Mouse (Mus musculus) limb, embryonic 12.5 days (tissue): ENCODE data around the gene Cnga1. TPM values are rescaled to one million over a fixed set of nuclear protein-coding genes. Genes with fewer than 3 reads are reported as not detected.
"Not testable (repeated sequence)": the region's sequence is repeated elsewhere in the genome, so short reads cannot be mapped to it uniquely, and the experiment has no call there.

Experiments
- ATAC-seq: fragments of 200-750 bp; cut with Nextera tagmentation; 2 replicates; pipeline ENCODE4 v1.8.0; 2017; ENCODE audit warnings: low read depth, moderate TSS enrichment; ENCODE audit not compliant: insufficient number of reproducible peaks, insufficient read depth, low FRiP score, low TSS enrichment
- H3K27ac ChIP-seq: fragments of 300-500 bp; sonication (generic); 2 replicates; pipeline ENCODE4 v1.5.1; 2016; ENCODE audit warnings: mild to moderate bottlenecking, moderate library complexity
- H3K27me3 ChIP-seq: fragments of 300-500 bp; sonication (generic); 2 replicates; pipeline ENCODE4 v1.6.1; 2016; ENCODE audit warnings: mild to moderate bottlenecking, moderate library complexity
- H3K36me3 ChIP-seq: fragments of 300-500 bp; sonication (generic); 2 replicates; pipeline ENCODE4 v1.6.1; 2016; ENCODE audit warnings: mild to moderate bottlenecking, moderate library complexity
- H3K4me1 ChIP-seq: fragments of 300-500 bp; sonication (generic); replicated peaks from 2 replicates; pipeline ENCODE4 v1.6.1; 2016
- H3K4me2 ChIP-seq: fragments of 300-500 bp; sonication (generic); 2 replicates; pipeline ENCODE4 v1.6.1; 2016; ENCODE audit warnings: mild to moderate bottlenecking, moderate library complexity
- H3K4me3 ChIP-seq: fragments of 300-500 bp; sonication (generic); replicated peaks from 2 replicates; pipeline ENCODE4 v1.5.1; 2016; ENCODE audit warnings: mild to moderate bottlenecking
- H3K9ac ChIP-seq: fragments of 300-500 bp; sonication (generic); replicated peaks from 2 replicates; pipeline ENCODE4 v1.6.1; 2016; ENCODE audit warnings: mild to moderate bottlenecking, moderate library complexity
- H3K9me3 ChIP-seq: fragments of 300-500 bp; sonication (generic); 2 replicates; pipeline ENCODE4 v1.6.1; 2016; ENCODE audit warnings: mild to moderate bottlenecking, moderate library complexity
- WGBS: fragments of 180-500 bp; shearing (Covaris S2); methylation state at CpG from one replicate; pipeline ENCODE4 v1.1.7; 2016; 5-methylcytosine and 5-hydroxymethylcytosine counted together
- polyA plus RNA-seq: library from polyadenylated mRNA; unstranded; fragments of >200 nt; fragmentation: Nextera tagmentation; extraction: Ambion mirVana; gene quantifications from 2 replicates; pipeline ENCODE4 v1.2.1, GENCODE M21; 2016

Gene Cnga1
- polyA plus RNA-seq, 1 experiment from 2014 or later, result not detected

- ATAC-seq, result no peak
- Histone ChIP-seq H3K27ac (no peak overlapping the region), H3K4me2 (no peak overlapping the region), H3K9ac (no peak overlapping the region), H3K4me1 (no peaks in the 10 kb centered on the region), H3K4me3 (no peak overlapping the region), H3K9me3 (no peaks in the 10 kb centered on the region), H3K36me3 (no peaks in the 10 kb centered on the region), H3K27me3 (peaks cover 5% of the 10 kb centered on the region; the same call in 1 of the 2 replicates)
- 88% methylated on average over 1 of the region's 1 CpGs for WGBS
Measured at GRCm38 (mm10) chr5:72640072-72640471, 4.0 kb downstream of the Cnga1 start.

GRCm38 (mm10) chr5:72636576-72636975 lies 7.5 kb downstream of the Cnga1 start:
- Histone ChIP-seq H3K4me1 (no peaks in the 10 kb centered on the region), H3K4me2 (no peak overlapping the region), H3K4me3 (no peak overlapping the region), H3K9ac (no peak overlapping the region), H3K36me3 (no peaks in the 10 kb centered on the region), H3K27ac (no peak overlapping the region), H3K9me3 (no peaks in the 10 kb centered on the region), H3K27me3 (no peaks in the 10 kb centered on the region)
- 87% methylated on average over 3 of the region's 3 CpGs for WGBS
- no peak for ATAC-seq

GRCm38 (mm10) chr5:72636122-72636521 lies 8.0 kb downstream of the Cnga1 start:
- ATAC-seq, result no peak
- Histone ChIP-seq H3K9me3 (no peaks in the 10 kb centered on the region), H3K36me3 (no peaks in the 10 kb centered on the region), H3K9ac (no peak overlapping the region), H3K4me2 (no peak overlapping the region), H3K4me3 (no peak overlapping the region), H3K27ac (no peak overlapping the region), H3K4me1 (no peaks in the 10 kb centered on the region), H3K27me3 (no peaks in the 10 kb centered on the region)
- 35% methylated on average over 3 of the region's 3 CpGs for WGBS

- no peaks in the 10 kb centered on the region for H3K36me3 ChIP-seq
- WGBS, result 79% methylated on average over 9 of the region's 9 CpGs
- no peak overlapping the region for H3K9ac ChIP-seq
- H3K9me3 ChIP-seq, result no peaks in the 10 kb centered on the region
- H3K27me3 ChIP-seq, result no peaks in the 10 kb centered on the region
- no peak overlapping the region for H3K4me2 ChIP-seq
- H3K27ac ChIP-seq, result no peak overlapping the region
- no peak for ATAC-seq
- no peaks in the 10 kb centered on the region for H3K4me1 ChIP-seq
- no peak overlapping the region for H3K4me3 ChIP-seq
Measured at GRCm38 (mm10) chr5:72634791-72635271, 9.2 kb downstream of the Cnga1 start.

- no peaks in the 10 kb centered on the region for H3K36me3 ChIP-seq
- no peak overlapping the region for H3K27ac ChIP-seq
- no peaks in the 10 kb centered on the region for H3K4me1 ChIP-seq
- ATAC-seq, result no peak
- H3K9ac ChIP-seq, result no peak overlapping the region
- H3K9me3 ChIP-seq, result no peaks in the 10 kb centered on the region
- H3K4me2 ChIP-seq, result no peak overlapping the region
- H3K27me3 ChIP-seq, result no peaks in the 10 kb centered on the region
- 88% methylated on average over 6 of the region's 6 CpGs for WGBS
- no peak overlapping the region for H3K4me3 ChIP-seq
Measured at GRCm38 (mm10) chr5:72630026-72630425, 14.0 kb downstream of the Cnga1 start.

- Histone ChIP-seq H3K27me3 (no peaks in the 10 kb centered on the region), H3K4me3 (no peak overlapping the region), H3K36me3 (no peaks in the 10 kb centered on the region), H3K9ac (no peak overlapping the region), H3K27ac (no peak overlapping the region), H3K9me3 (no peaks in the 10 kb centered on the region), H3K4me2 (no peak overlapping the region), H3K4me1 (no peaks in the 10 kb centered on the region)
- 87% methylated on average over 1 of the region's 1 CpGs for WGBS
- no peak for ATAC-seq
Measured at GRCm38 (mm10) chr5:72621022-72621421, 23.1 kb downstream of the Cnga1 start.

- H3K36me3 ChIP-seq, result no peaks in the 10 kb centered on the region
- WGBS, result 85% methylated on average over 4 of the region's 4 CpGs
- no peak for ATAC-seq
Measured at GRCm38 (mm10) chr5:72617413-72617812, 26.7 kb downstream of the Cnga1 start.

GRCm38 (mm10) chr5:72603138-72603537 lies 40.9 kb downstream of the Cnga1 start:
- Histone ChIP-seq H3K4me1 (no peaks in the 10 kb centered on the region), H3K27me3 (no peaks in the 10 kb centered on the region), H3K27ac (no peak overlapping the region), H3K36me3 (no peaks in the 10 kb centered on the region), H3K4me3 (no peak overlapping the region), H3K9ac (no peak overlapping the region), H3K9me3 (no peaks in the 10 kb centered on the region), H3K4me2 (no peak overlapping the region)
- ATAC-seq, result no peak
- WGBS, result 91% methylated on average over 4 of the region's 4 CpGs

More at GRCm38 (mm10) chr5:72617413-72617812, 26.7 kb downstream of the Cnga1 start:
- Histone ChIP-seq H3K9ac (no peak overlapping the region), H3K27ac (no peak overlapping the region), H3K4me3 (no peak overlapping the region), H3K4me1 (no peaks in the 10 kb centered on the region), H3K4me2 (no peak overlapping the region), H3K27me3 (no peaks in the 10 kb centered on the region), H3K9me3 (no peaks in the 10 kb centered on the region)

GRCm38 (mm10) chr5:72601006-72601405 lies 43.1 kb downstream of the Cnga1 start:
- 19% methylated on average over 5 of the region's 5 CpGs for WGBS
- H3K9ac ChIP-seq, result no peak overlapping the region
- ATAC-seq, result no peak
- H3K36me3 ChIP-seq, result no peaks in the 10 kb centered on the region
- no peak overlapping the region for H3K4me2 ChIP-seq
- no peak overlapping the region for H3K4me3 ChIP-seq
- H3K9me3 ChIP-seq, result no peaks in the 10 kb centered on the region
- H3K4me1 ChIP-seq, result no peaks in the 10 kb centered on the region
- no peak overlapping the region for H3K27ac ChIP-seq
- H3K27me3 ChIP-seq, result no peaks in the 10 kb centered on the region

GRCm38 (mm10) chr5:72587192-72587681 lies 56.8 kb downstream of the Cnga1 start, which contains the start of gene Gm5868:
TSS of gene Gm5868 (minus strand) at chr5:72587551.
- no peaks in the 10 kb centered on the region for H3K9me3 ChIP-seq
- H3K4me3 ChIP-seq, result peak within 1 kb of the TSS; percentile 42
- H3K9ac ChIP-seq, result peak within 1 kb of the TSS; percentile 31; the same call in 1 of the 2 replicates
- no peak within 1 kb of the TSS for H3K27ac ChIP-seq
- H3K36me3 ChIP-seq, result no peaks in the 10 kb centered on the region
- H3K4me1 ChIP-seq, result 0 out of 2 replicates have a peak, but pooled peaks cover 6% of the 10 kb centered on the region
- H3K4me2 ChIP-seq, result peak within 1 kb of the TSS; percentile 72
- peaks cover 28% of the 10 kb centered on the region for H3K27me3 ChIP-seq
- 2% methylated on average over 38 of the region's 38 CpGs for WGBS
- peak; percentile 59; the same call in 1 of the 2 replicates for ATAC-seq

- 0 out of 2 replicates have a peak overlapping the region, but pooled peaks have one; percentile 31 for H3K9ac ChIP-seq
- H3K27me3 ChIP-seq, result peaks cover 31% of the 10 kb centered on the region
- ATAC-seq, result not testable (repeated sequence)
Measured at GRCm38 (mm10) chr5:72586667-72587191, 57.3 kb downstream of the Cnga1 start.

GRCm38 (mm10) chr5:72586122-72586521 lies 58.0 kb downstream of the Cnga1 start:
- not testable (repeated sequence) for H3K36me3 ChIP-seq, H3K27ac ChIP-seq, H3K4me1 ChIP-seq, H3K4me3 ChIP-seq, H3K9ac ChIP-seq, H3K4me2 ChIP-seq, ATAC-seq, H3K9me3 ChIP-seq
- peaks cover 37% of the 10 kb centered on the region for H3K27me3 ChIP-seq
- 39% methylated on average over 7 of the region's 7 CpGs for WGBS

More at GRCm38 (mm10) chr5:72586667-72587191, 57.3 kb downstream of the Cnga1 start:
- not testable (repeated sequence) for H3K4me1 ChIP-seq, H3K9me3 ChIP-seq, H3K36me3 ChIP-seq, H3K27ac ChIP-seq
- WGBS, result 42% methylated on average over 25 of the region's 25 CpGs
- H3K4me3 ChIP-seq, result peak overlapping the region; percentile 42
- peak overlapping the region; percentile 72 for H3K4me2 ChIP-seq
